Mouse (Mus musculus): ENCODE data around the gene Smad6. TPM values are rescaled to one million over a fixed set of nuclear protein-coding genes. Genes with fewer than 3 reads are reported as not detected.

Gene Smad6
- total RNA-seq, 4 experiments from 2014 or later = 7.6 to 11.1 (median 8.6) TPM

DNA sequence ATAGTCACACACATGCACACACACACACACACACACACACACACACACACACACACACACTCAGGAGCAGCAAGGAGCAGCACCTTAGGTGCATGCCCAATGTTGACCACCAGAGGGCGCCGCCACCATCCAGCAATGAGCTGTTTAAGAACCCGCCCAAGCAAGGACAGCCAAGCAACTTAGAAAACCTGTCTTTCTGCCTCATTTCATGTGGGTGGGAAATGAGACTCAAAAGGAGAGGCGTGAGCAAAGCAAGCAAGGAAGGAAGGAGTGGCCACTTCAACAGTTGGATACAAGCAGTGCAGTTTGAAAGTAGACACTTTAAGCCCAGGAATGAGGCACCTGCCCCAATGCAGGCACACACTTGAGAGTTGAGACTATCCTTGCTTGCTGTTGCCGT, 112.2 kb downstream of the Smad6 start:
- DNase-seq = peak; percentile 61

DNA sequence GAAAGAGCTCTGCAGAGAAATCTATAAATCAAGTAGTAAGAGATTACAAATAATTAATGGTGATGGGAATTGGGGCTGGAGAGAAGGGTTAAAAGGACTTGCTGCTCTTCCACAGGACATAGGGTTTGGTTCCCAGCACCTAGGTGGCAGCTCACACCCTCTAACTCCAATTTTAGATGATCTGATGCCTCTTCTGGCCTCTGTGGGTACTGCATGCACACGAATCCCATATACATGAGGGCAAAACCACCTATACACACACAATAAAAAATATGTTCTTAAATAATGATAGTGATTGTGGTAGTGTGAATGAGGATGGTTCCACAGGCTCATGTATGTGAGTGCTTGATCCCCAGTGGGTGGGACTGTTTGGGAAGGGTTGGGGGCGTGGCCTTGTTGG, 117.3 kb downstream of the Smad6 start:
- no peak for DNase-seq

Other genes starting within 250 kb of the Smad6 start
- gene Lctl, start 95.1 kb upstream of the Smad6 start, total RNA-seq (2022) = 10 to 100 TPM in 1 of 4 experiments, 1 to 10 TPM in 2, not detected in 1; 3.1 to 22.6 (median 9.1) TPM
- 10 to 100 TPM in 1 of 4 experiments, 1 to 10 TPM in 3; 3.5 to 10.2 (median 6.3) TPM for gene Zwilch, start 151.0 kb upstream of the Smad6 start, total RNA-seq (2022)
- gene Rpl4, start 151.3 kb upstream of the Smad6 start, total RNA-seq (2022) = 100 to 1,000 TPM; 875 to 953 (median 912) TPM
- gene Snapc5, start 157.2 kb upstream of the Smad6 start, total RNA-seq (2022) = 10 to 100 TPM; 22.0 to 28.1 (median 24.7) TPM
- 1 to 10 TPM; 1.5 to 2.7 (median 2.4) TPM for gene Uchl4, start 213.1 kb upstream of the Smad6 start, total RNA-seq (2022)
- gene Map2k1, start 231.6 kb upstream of the Smad6 start, total RNA-seq (2022) = 10 to 100 TPM; 83.4 to 93.7 (median 91.9) TPM

Measured in adrenal gland, adult 8-10 months (tissue).